Mouse (Mus musculus) kidney, adult 2 months (tissue): ENCODE measurements around the gene Bcl9.

Source experiments
- CTCF ChIP-seq: fragments of 200-500 bp; conservative IDR thresholded peaks from 2 replicates; pipeline ENCODE4 v1.5.1; 2011; ENCODE audit warnings: low read depth, mild to moderate bottlenecking, control low read depth, low read length, moderate library complexity, mixed read lengths; ENCODE audit not compliant: insufficient read depth, insufficient read length
- POLR2A ChIP-seq: fragments of 200-500 bp; IDR thresholded peaks from one replicate; pipeline ENCODE4 v1.6.1; 2011; ENCODE audit warnings: low read depth, low read length, control low read depth

GRCm38 (mm10) chr3:97237403-97237802 lies 60.3 kb downstream of the Bcl9 start:
- no peak for TF ChIP-seq CTCF
- TF ChIP-seq POLR2A = no peak
